Mouse (Mus musculus): ENCODE measurements around the gene Vmn1r22.
A peak's percentile ranks its signal among the peaks of the same experiment; 100 is the strongest.
"Not testable (repeated sequence)": the region's sequence is repeated elsewhere in the genome, so short reads cannot be mapped to it uniquely, and the experiment has no call there.

Vmn1r22 gene

GRCm38 (mm10) chr6:57907928-57908327 is at the start of gene Vmn1r22:
Gene Vmn1r22, minus strand, starts transcription at chr6:57908028.
- DNase-seq (ENCODE audit: low read depth, low spot score): no peak

GRCm38 (mm10) chr6:57926738-57927137 is 18.9 kb upstream of the Vmn1r22 start, which contains the start of gene Vmn1r23:
Gene Vmn1r23, minus strand, starts transcription at chr6:57926838.
- no peak for DNase-seq (ENCODE audit: low read depth, low spot score)

GRCm38 (mm10) chr6:57859043-57860042 is 48.5 kb downstream of the Vmn1r22 start:
- peak; percentile 54 for DNase-seq (ENCODE audit: low read depth, low spot score)

- not testable (repeated sequence) for DNase-seq (ENCODE audit: low read depth, low spot score)
These were observed 56.7 kb downstream of the Vmn1r22 start for GRCm38 (mm10) chr6:57851177-57851576.

GRCm38 (mm10) chr6:57850286-57850685 is 57.5 kb downstream of the Vmn1r22 start, which contains the start of gene Vmn1r21:
Gene Vmn1r21, minus strand, starts transcription at chr6:57850343.
- no peak for DNase-seq (ENCODE audit: low read depth, low spot score)

Measured in CD4-positive helper T cell, adult 2 months (primary cell).